Mouse (Mus musculus) midbrain, embryonic 11.5 days (tissue): ENCODE data around the gene Net1. TPM values are rescaled to one million over a fixed set of nuclear protein-coding genes. Genes with fewer than 3 reads are reported as not detected.

Source experiments
- ATAC-seq: fragments of 200-750 bp; cut with Nextera tagmentation; 2 replicates; pipeline ENCODE4 v1.8.0; 2017; ENCODE audit warnings: moderate TSS enrichment, moderate library complexity; ENCODE audit not compliant: low FRiP score
- DNase-seq: peaks from one replicate; pipeline ENCODE4 v3.0.0; 2015; ENCODE audit warnings: low spot score; ENCODE audit errors: missing footprints
- H3K27ac ChIP-seq: fragments of 300-500 bp; sonication (generic); 2 replicates; pipeline ENCODE4 v1.5.1; 2014; ENCODE audit warnings: low read depth, low read length
- H3K27me3 ChIP-seq: fragments of 300-500 bp; sonication (generic); 2 replicates; pipeline ENCODE4 v1.6.1; 2014; ENCODE audit warnings: mild to moderate bottlenecking, low read length, moderate library complexity, mixed read lengths; ENCODE audit not compliant: control insufficient read depth, insufficient read depth
- H3K36me3 ChIP-seq: fragments of 300-500 bp; sonication (generic); 2 replicates; pipeline ENCODE4 v1.6.1; 2014; ENCODE audit warnings: mild to moderate bottlenecking, low read length, moderate library complexity, mixed read lengths; ENCODE audit not compliant: control insufficient read depth, insufficient read depth
- H3K4me1 ChIP-seq: fragments of 300-500 bp; sonication (generic); 2 replicates; pipeline ENCODE4 v1.6.1; 2014; ENCODE audit warnings: low read length; ENCODE audit not compliant: control insufficient read depth, insufficient read depth
- H3K4me2 ChIP-seq: fragments of 300-500 bp; sonication (generic); 2 replicates; pipeline ENCODE4 v1.6.1; 2014; ENCODE audit warnings: mild to moderate bottlenecking, moderate library complexity
- H3K4me3 ChIP-seq: fragments of 300-500 bp; sonication (generic); 2 replicates; pipeline ENCODE4 v1.5.1; 2014; ENCODE audit warnings: low read depth, low read length
- H3K9ac ChIP-seq: fragments of 300-500 bp; sonication (generic); 2 replicates; pipeline ENCODE4 v1.6.1; 2014; ENCODE audit warnings: low read length
- H3K9me3 ChIP-seq: fragments of 300-500 bp; sonication (generic); 2 replicates; pipeline ENCODE4 v1.6.1; 2016; ENCODE audit warnings: low read length; ENCODE audit not compliant: control insufficient read depth
- WGBS: fragments of 180-500 bp; shearing (Covaris S2); extraction: QIAGEN DNeasy Blood & Tissue Kit; methylation state at CpG from one replicate; pipeline ENCODE4 v1.1.7; 2014; 5-methylcytosine and 5-hydroxymethylcytosine counted together
- polyA plus RNA-seq: library from polyadenylated mRNA; unstranded; fragments of >200 nt; fragmentation: Nextera tagmentation; extraction: Ambion mirVana; gene quantifications from 2 replicates; pipeline ENCODE4 v1.2.1, GENCODE M21; 2014

Gene Net1
- polyA plus RNA-seq, 1 experiment from 2014 or later = 31.0 TPM

DNA sequence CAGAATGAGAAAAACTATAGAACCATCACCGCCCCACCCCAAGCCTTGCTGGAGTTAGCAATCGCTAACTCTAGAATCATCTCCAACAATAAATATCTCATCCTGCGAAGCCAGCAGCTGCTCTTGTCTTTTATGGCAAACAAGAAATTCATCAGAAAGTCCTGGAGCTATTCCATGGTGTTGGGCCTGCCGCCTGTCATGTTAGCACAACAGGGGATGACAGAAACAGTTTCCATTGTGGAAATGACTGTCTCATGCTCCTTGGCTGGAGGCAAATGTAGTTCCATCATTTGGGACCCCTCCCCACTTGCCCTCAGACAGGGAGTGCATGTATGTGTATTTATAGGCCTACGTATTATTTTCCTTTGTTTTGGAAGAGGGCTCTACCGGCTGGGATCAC lies 41.6 kb downstream of the Net1 start:
- WGBS = 89% methylated on average over 6 of the region's 6 CpGs
- Histone ChIP-seq H3K4me3 (no peak overlapping the region), H3K9me3 (no peaks in the 10 kb centered on the region), H3K27ac (no peak overlapping the region), H3K9ac (no peak overlapping the region), H3K4me2 (no peak overlapping the region), H3K36me3 (no peaks in the 10 kb centered on the region; the same call in 1 of the 2 replicates), H3K4me1 (no peaks in the 10 kb centered on the region), H3K27me3 (no peaks in the 10 kb centered on the region)
- ATAC-seq (no peak), DNase-seq (no peak)

DNA sequence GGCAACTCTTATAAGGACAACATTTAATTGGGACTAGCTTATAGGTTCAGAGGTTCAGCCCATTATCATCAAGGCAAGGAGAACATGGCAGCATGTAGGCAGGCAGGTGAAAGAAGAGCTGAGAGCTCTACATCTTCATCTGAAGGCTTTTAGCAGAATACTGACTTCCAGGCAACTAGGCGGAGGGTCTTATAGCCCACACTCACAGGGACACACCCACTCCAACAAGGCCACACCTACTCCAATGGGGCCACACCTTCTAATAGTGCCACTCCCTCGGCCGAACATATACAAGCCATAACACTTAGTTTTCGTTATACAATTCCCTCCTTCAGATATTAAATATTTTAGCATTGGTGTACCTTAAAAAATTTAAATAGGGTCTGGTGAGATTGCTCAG lies 45.2 kb downstream of the Net1 start:
- Histone ChIP-seq H3K36me3 (no peaks in the 10 kb centered on the region), H3K4me2 (no peak overlapping the region), H3K4me3 (no peak overlapping the region), H3K27ac (no peak overlapping the region), H3K9me3 (no peaks in the 10 kb centered on the region), H3K27me3 (no peaks in the 10 kb centered on the region), H3K4me1 (no peaks in the 10 kb centered on the region), H3K9ac (no peak overlapping the region)
- DNase-seq (no peak), ATAC-seq (no peak)
- WGBS = 89% methylated on average over 4 of the region's 4 CpGs

DNA sequence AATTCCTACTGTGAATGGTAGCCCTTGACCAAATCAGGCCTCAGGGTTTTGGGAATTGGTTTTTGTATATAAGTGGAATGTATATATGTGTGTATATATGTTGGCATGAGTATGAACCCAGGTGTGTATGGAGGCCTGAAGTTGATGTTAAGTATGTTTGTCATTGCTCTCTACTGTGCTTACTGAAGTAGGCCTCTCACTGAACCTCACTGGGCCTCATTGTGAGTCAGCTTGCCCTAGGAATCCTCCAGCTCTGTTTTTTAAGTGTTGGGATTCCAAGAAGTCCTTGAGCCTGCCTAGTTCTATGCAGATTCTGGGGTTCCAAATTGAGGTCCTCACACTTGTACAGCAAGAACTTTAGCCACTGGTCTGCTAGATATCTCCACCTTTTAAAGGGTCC lies 48.1 kb downstream of the Net1 start:
- H3K36me3 ChIP-seq = no peaks in the 10 kb centered on the region
- no peak overlapping the region for H3K9ac ChIP-seq
- no peaks in the 10 kb centered on the region for H3K4me1 ChIP-seq
- H3K4me3 ChIP-seq = no peak overlapping the region
- no peak for ATAC-seq
- no peaks in the 10 kb centered on the region for H3K9me3 ChIP-seq
- no peak overlapping the region for H3K27ac ChIP-seq
- H3K27me3 ChIP-seq = no peaks in the 10 kb centered on the region
- H3K4me2 ChIP-seq = no peak overlapping the region
- no peak for DNase-seq

DNA sequence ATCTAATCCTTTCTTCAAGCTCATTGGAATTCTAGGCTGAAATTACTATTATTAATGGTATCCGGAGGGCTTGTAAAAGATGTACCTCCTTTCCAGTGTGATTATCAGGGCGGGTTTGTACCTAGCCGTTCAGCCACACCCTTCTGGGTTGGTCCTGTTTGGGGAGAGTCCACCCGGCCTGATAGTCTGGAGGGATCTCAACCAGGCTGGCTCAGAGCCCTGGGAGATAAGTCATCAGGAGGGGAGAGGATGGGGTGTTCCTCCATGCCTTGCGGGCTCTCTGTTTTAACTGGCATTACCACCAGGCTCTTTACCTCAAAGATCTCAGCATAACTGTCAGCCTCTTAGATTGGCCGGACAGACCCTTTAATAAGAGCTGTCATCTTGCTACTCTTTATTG lies 50.9 kb downstream of the Net1 start:
- no peak overlapping the region for H3K4me3 ChIP-seq
- no peaks in the 10 kb centered on the region for H3K27me3 ChIP-seq
- DNase-seq (no peak), ATAC-seq (no peak)
- H3K4me2 ChIP-seq = no peak overlapping the region
- H3K36me3 ChIP-seq = no peaks in the 10 kb centered on the region
- no peak overlapping the region for H3K9ac ChIP-seq
- 86% methylated on average over 6 of the region's 6 CpGs for WGBS
- H3K4me1 ChIP-seq = no peaks in the 10 kb centered on the region
- no peak overlapping the region for H3K27ac ChIP-seq
- H3K9me3 ChIP-seq = no peaks in the 10 kb centered on the region

DNA sequence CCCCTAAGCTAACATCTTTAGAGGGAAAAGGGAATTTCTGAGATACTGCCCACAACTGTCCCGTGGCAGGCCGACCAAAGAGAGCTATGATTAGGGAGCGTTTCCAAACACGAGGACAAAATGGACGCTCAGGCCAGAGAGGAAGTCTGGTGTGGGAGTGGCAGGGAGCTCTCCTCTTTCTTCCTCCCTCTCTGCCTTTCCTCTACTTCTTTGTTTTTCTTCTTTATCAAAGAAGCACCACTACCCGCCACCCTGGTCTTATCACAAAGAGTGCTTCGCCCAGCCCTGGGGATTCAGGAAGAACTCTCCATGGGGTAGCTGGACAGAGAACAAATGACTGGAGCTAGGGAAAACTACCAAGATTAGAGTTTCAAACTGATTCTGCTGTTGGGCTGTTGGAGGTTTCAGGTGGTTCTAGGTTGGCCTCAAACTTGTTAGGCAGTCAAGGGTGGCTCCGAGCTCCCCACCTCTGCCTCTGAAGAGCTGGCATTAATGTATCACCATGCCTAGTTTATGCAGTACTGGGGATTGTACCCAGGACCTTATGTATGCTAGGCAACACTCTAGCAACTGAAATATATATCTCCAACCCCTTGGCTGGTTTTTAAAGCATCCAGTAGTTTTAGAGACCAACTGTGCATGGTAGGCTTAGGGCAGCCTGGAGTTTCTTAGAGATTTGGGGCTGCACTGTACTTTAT lies 51.5 kb downstream of the Net1 start:
- H3K4me1 ChIP-seq = no peaks in the 10 kb centered on the region
- no peak overlapping the region for H3K4me3 ChIP-seq
- no peak overlapping the region for H3K4me2 ChIP-seq
- 83% methylated on average over 8 of the region's 8 CpGs for WGBS
- no peak overlapping the region for H3K27ac ChIP-seq
- H3K27me3 ChIP-seq = no peaks in the 10 kb centered on the region
- no peaks in the 10 kb centered on the region for H3K9me3 ChIP-seq
- ATAC-seq (no peak), DNase-seq (no peak)
- H3K9ac ChIP-seq = no peak overlapping the region
- H3K36me3 ChIP-seq = no peaks in the 10 kb centered on the region

DNA sequence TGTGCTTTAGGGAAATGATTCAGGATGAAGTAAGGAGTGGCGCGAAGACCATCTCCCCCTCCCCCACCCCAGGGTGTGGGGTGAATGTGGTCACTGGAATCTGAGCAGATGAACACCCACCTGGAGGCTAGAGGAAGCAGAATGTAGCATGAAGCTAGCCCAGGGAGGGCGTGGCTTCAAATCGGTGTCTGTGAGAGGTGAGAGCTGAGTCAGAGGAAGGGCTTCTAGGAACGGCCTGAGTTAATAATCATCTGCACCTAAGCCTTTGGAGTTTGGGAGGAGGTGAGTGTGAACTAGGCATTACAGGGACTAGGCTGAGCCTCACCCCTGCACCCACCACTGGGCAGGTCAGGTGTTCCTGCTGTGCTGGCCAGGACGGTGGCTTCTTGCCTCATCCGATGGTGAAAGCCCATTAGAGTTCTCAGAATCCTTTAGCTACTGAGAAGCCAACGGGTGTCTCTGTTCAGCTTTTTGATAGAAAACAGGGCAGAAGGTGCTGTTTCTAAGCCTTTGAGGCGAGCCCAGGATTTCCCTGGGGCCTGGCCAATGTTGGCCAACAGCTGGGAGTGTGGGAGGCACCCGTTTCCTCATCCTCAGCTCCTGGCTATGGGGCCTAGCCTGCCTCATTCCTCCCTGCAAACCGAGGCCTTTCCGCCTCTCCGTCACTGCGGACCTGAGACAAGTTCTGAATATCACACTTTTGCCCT lies 52.2 kb downstream of the Net1 start:
- no peak for DNase-seq
- Histone ChIP-seq H3K9me3 (no peaks in the 10 kb centered on the region), H3K27ac (no peak overlapping the region), H3K4me1 (no peaks in the 10 kb centered on the region), H3K36me3 (no peaks in the 10 kb centered on the region), H3K9ac (no peak overlapping the region), H3K4me3 (no peak overlapping the region), H3K27me3 (no peaks in the 10 kb centered on the region), H3K4me2 (no peak overlapping the region)
- 88% methylated on average over 14 of the region's 14 CpGs for WGBS
- ATAC-seq = no peak

DNA sequence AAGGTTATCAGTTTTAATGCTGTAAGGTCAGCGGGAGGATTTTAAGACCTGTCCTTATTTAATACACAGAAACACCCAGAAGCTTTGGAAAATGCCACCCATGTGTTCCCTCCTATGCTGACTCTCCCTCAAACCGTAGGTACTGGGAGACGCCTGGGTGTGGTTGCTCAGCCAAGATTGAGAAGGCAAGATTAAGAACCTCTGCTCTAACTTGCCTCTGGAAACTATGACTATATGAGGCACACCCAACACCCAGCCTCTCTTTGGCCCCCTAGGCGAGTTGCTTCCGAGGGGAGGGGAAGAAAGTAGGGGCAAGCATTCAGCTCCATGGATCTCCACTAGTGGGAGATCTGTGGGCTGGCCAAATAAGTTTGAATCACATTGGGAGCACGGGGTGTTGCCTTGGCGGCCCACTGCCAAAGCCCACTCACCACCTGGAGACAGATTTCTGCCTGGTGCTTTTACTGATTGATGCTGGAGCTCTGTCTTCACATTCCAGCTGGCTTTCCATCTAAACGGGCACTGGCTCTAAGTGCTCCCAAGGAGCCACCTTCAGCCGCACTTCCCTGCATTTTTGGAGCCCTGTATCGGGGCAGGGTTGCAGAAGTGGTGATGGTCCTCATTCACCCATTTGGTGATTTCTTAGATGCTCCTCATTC lies 55.0 kb downstream of the Net1 start:
- 89% methylated on average over 10 of the region's 10 CpGs for WGBS
- H3K27me3 ChIP-seq = no peaks in the 10 kb centered on the region

DNA sequence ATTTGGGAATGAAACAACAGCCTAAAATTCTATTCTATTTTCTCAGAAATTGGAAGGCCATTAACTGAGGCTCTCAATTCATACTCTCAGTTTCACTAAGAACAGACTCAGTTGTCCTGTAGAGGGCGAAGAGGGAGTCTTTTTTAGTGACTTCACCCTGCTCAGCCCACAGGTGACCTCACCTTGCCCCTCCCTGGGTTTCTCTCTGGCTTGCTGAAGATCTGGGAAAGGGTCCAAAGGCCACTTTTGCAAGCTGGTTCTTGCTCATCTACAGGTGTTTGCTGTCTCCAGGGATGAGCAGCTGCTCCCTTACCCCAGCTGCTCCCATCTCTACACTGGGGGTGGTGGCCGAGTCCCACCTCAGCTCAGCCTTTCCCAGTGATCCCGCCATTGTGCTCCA lies 55.7 kb downstream of the Net1 start:
- H3K4me1 ChIP-seq = no peaks in the 10 kb centered on the region
- DNase-seq = no peak
- H3K9me3 ChIP-seq = no peaks in the 10 kb centered on the region
- no peaks in the 10 kb centered on the region for H3K36me3 ChIP-seq
- H3K4me3 ChIP-seq = no peak overlapping the region
- ATAC-seq = no peak
- no peaks in the 10 kb centered on the region for H3K27me3 ChIP-seq
- 78% methylated on average over 3 of the region's 3 CpGs for WGBS
- no peak overlapping the region for H3K9ac ChIP-seq
- H3K27ac ChIP-seq = no peak overlapping the region
- H3K4me2 ChIP-seq = no peak overlapping the region

More for the DNA sequence above, 55.0 kb downstream of the Net1 start:
- Histone ChIP-seq H3K27ac (no peak overlapping the region), H3K9ac (no peak overlapping the region), H3K36me3 (no peaks in the 10 kb centered on the region), H3K4me3 (no peak overlapping the region), H3K4me1 (no peaks in the 10 kb centered on the region), H3K9me3 (no peaks in the 10 kb centered on the region), H3K4me2 (no peak overlapping the region)
- DNase-seq = no peak
- ATAC-seq = no peak

DNA sequence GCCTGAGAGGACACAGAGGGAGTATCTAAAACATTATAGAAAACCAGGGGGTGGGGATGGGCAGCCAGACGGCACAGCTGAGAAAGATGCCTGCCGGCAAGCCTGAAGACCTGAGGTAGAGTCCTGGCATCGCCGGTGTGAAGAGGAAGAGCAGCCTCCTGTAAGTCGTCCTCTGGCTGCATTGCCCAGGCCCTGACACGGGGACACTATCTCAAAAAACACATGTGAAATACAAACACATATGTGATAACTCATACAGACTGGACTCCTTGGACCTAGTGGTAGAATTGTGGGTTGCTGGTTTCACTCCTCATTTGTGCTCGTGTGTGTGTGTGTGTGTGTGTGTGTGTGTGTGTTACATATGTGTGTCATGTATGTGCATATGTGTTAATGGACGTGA lies 56.8 kb downstream of the Net1 start:
- Histone ChIP-seq H3K4me3 (no peak overlapping the region), H3K9ac (no peak overlapping the region), H3K9me3 (no peaks in the 10 kb centered on the region), H3K27ac (no peak overlapping the region), H3K36me3 (no peaks in the 10 kb centered on the region), H3K27me3 (no peaks in the 10 kb centered on the region), H3K4me1 (no peaks in the 10 kb centered on the region), H3K4me2 (no peak overlapping the region)
- WGBS = 84% methylated on average over 8 of the region's 8 CpGs
- DNase-seq (no peak), ATAC-seq (no peak)
